Mouse (Mus musculus) layer of hippocampus, adult 2 months (tissue): ENCODE data around the gene Chn2. TPM values are rescaled to one million over a fixed set of nuclear protein-coding genes. Genes with fewer than 3 reads are reported as not detected.

ENCODE experiments used
- DNase-seq, 2 experiments: peaks; one replicate each; pipeline ENCODE4 v3.0.0; 2022; ENCODE audit warnings: low spot score in 2 of 2
- H3K27ac ChIP-seq: fragments of 200-600 bp; 2 replicates; pipeline ENCODE4 v1.8.1; 2022
- H3K4me3 ChIP-seq: fragments of 200-600 bp; 2 replicates; pipeline ENCODE4 v1.8.1; 2022; ENCODE audit warnings: mild to moderate bottlenecking
- CTCF ChIP-seq: fragments of 200-600 bp; conservative IDR thresholded peaks from 2 replicates; pipeline ENCODE4 v1.8.1; 2022; ENCODE audit warnings: antibody characterized with exemption, mild to moderate bottlenecking, moderate library complexity
- total RNA-seq, 2 experiments: library from RNA; stranded (reverse); gene quantifications; 2 replicates each; pipeline ENCODE4 v1.2.3; 2021

Chn2 gene
- total RNA-seq, 2 experiments from 2014 or later: 16.0 to 19.7 TPM

GRCm38 (mm10) chr6:54118897-54119296, 79.5 kb downstream of the Chn2 start:
- no peak overlapping the region for H3K27ac ChIP-seq
- no peak for DNase-seq
- H3K4me3 ChIP-seq: no peak overlapping the region
- no peak for TF ChIP-seq CTCF

- Histone ChIP-seq H3K27ac (no peak overlapping the region), H3K4me3 (no peak overlapping the region)
- TF ChIP-seq CTCF: no peak
- DNase-seq: no peak
Observed at GRCm38 (mm10) chr6:54119461-54119860, 80.1 kb downstream of the Chn2 start.

DNA sequence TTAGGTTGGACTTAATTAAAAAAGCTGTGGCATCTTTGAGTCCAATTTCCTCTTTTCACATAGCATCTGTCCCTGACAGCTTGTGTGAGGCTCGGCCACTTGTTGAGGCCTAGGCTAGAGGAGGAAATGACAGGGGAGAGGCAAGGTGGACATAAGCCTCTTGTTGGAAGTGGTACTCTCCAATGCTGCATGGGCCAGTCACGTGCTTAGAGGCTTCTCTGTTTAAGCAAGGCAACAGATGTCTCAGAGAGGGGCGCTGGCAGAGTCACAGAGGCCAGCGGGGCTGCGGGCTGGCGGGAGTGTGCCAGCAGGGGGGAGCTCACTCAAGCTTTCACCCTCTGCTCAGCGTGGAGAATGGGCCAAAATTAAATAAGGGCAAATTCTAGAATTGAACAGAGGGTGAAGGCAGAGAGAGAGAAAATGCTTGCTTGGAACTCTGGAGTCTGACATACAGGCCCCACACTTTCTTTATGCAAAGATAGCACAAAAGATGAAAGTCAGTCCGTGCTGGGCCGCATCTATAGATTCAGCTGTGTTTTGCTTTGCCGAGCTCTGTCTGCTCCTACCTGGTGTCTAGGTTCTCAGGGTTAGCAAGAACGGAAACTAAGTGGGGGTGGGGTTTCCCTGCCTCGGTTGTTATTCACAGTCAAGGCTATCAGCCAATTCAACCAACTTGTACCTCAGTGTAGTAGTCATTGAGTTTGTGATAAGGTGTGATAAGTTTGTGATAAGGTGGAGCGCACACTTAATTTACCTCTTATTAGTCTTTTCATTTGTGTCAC, 80.7 kb downstream of the Chn2 start:
- Histone ChIP-seq H3K4me3 (no peak overlapping the region), H3K27ac (peak overlapping the region; percentile 36; the same call in 1 of the 2 replicates)
- TF ChIP-seq CTCF: peak; percentile 18
- peak in 1 of 2 experiments; percentile 12 for DNase-seq

- TF ChIP-seq CTCF: no peak
- Histone ChIP-seq H3K4me3 (no peak overlapping the region), H3K27ac (no peak overlapping the region)
- no peak for DNase-seq
Observed at GRCm38 (mm10) chr6:54120889-54121288, 81.5 kb downstream of the Chn2 start.

- no peak for TF ChIP-seq CTCF
Observed at GRCm38 (mm10) chr6:54124519-54124918, 85.2 kb downstream of the Chn2 start.

DNA sequence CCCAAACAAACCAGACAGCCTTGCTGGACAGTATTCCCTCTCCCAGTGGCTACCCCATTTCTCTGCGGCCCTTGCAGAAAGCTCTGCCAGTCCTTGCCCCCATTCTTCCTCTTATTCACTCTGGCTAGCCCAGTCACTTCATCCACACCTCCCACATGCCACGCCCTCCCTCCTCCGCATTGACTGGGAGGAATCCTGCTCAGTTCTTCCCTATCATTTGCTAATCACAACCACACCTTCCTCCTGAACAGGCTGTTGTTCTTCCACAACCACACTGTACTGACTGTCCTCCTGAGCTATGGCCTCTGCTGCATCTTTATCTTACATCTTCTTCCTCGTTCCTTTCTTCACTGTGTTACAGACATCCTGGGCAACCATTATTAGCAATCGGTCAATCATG, 86.2 kb downstream of the Chn2 start:
- H3K4me3 ChIP-seq: no peak overlapping the region
- no peak for DNase-seq
- TF ChIP-seq CTCF: no peak
- H3K27ac ChIP-seq: no peak overlapping the region

More at GRCm38 (mm10) chr6:54124519-54124918, 85.2 kb downstream of the Chn2 start:
- DNase-seq: no peak
- Histone ChIP-seq H3K27ac (no peak overlapping the region), H3K4me3 (no peak overlapping the region)

DNA sequence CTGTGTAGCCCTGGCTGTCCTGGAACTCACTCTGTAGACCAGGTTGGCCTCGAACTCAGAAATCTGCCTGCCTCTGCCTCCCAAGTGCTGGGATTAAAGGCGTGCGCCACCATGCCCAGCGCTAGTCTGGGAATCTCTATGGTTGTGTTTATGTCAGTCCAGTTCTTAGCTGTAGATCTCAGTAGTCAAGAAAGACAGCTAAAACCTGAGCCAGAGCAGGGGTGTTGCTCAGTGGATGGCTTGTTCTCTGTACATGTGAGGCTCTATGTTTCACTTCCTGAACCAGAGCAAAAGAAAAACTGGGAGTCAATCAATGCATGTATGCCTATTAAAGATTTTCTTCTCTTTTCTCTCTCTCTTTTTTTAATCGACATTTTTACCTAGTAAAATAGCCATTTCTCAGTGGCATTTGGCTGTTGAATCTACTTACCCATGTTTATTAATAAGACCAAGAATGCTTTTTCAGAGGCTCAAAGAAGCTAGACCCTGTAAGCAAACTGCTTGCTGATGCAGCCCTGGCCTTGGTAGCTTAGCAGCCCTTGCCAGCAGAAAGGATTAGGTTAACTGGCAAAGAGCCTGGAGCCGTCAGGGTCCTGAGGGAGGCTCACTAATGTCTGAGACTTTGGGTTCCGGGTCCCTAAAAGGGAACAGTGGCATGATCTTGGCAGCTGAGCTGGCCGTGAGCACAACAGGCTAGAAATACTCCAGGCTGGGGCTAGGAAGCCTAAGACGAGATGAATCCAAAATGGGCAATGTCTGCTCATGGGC, 87.1 kb downstream of the Chn2 start:
- DNase-seq: peak; percentile 35 to 41
- Histone ChIP-seq H3K27ac (peak overlapping the region; percentile 32; the same call in 1 of the 2 replicates), H3K4me3 (no peak overlapping the region)
- TF ChIP-seq CTCF: no peak

DNA sequence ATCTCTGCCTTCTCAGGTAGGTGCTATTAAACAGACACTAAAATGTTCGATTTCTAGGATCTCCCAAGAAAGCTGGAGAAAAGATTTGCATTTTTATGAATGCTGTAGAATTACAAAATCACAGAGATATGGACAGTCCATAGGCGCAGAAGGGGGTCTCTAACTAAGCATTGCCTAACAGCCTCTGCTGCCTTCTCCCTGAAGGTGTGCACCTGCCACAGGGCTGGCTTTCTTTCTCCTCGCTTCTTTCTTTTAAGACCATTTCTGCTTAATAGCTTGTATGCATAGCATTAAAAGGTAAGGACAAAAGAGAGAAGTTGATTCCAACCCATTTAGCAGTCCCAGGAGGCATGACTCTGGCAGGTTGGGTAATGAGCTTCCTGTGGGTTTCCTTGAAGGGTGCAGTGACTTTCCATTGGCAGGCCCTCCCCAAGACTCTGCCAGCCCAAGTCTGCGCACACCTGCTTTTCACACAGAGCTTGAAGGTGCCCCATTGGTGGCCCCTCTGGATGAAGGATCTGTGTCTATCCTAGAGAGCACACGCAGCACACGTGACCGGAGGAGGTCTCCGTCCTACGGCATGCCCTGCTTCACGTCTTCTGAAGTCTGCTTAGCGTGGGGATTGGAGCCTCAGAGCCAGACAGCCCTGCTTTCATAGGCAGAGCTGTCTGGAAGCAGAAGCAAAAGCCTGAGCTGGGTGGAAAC, 87.8 kb downstream of the Chn2 start:
- DNase-seq: no peak
- Histone ChIP-seq H3K4me3 (no peak overlapping the region), H3K27ac (peak overlapping the region; percentile 28; the same call in 1 of the 2 replicates)
- TF ChIP-seq CTCF: no peak

- no peak for TF ChIP-seq CTCF
- Histone ChIP-seq H3K4me3 (no peak overlapping the region), H3K27ac (no peak overlapping the region)
- no peak for DNase-seq
Observed at GRCm38 (mm10) chr6:54128702-54129101, 89.3 kb downstream of the Chn2 start.

GRCm38 (mm10) chr6:54129570-54129969, 90.2 kb downstream of the Chn2 start:
- no peak overlapping the region for H3K27ac ChIP-seq
- TF ChIP-seq CTCF: no peak
- peak in 1 of 2 experiments; percentile 13 for DNase-seq
- no peak overlapping the region for H3K4me3 ChIP-seq

DNA sequence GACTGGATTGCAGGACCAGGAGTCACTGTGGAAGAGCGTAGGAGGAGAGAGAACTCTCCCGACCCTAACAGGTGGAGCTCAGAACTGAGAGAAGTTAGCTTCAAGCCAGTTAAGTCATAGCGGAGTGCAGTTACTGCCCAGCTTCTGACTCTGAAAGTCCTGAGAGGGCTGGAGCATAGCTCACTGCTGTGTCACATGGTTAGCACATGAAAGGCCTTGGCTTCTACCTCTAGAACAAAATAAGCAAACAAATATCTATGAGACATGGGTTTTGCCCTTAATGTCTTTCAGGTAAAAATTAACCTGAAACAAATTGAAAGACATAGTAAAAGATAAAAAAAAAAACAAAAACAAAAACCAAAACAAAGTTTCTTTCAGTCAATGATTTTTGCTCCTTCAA, 91.5 kb downstream of the Chn2 start:
- no peak for DNase-seq
- no peak for TF ChIP-seq CTCF
- Histone ChIP-seq H3K4me3 (no peak overlapping the region), H3K27ac (no peak overlapping the region)

GRCm38 (mm10) chr6:54132576-54132975, 93.2 kb downstream of the Chn2 start:
- no peak for DNase-seq
- no peak overlapping the region for H3K27ac ChIP-seq
- TF ChIP-seq CTCF: no peak

DNA sequence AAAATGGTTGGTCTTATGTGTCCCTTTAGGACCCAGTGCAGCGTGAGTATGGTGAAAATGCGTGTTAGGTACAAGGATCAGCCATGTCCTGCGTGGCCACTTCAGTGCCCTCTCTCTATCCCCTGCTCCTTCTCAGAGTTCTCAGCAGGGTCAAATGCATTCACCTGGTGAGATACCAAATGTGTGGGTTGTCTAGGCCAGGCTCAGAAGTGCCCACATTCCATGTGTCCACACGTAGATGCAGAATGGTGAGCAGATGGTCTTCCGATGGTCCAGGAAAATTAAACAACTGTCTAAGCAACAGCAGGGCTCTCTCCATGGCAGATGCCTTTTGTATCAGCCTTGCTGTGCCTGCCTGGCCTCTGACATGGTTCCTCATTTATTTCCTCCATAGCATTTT, 93.9 kb downstream of the Chn2 start:
- no peak for TF ChIP-seq CTCF

More at GRCm38 (mm10) chr6:54132576-54132975, 93.2 kb downstream of the Chn2 start:
- no peak overlapping the region for H3K4me3 ChIP-seq

More for the DNA sequence above, 93.9 kb downstream of the Chn2 start:
- H3K4me3 ChIP-seq: no peak overlapping the region
- no peak overlapping the region for H3K27ac ChIP-seq
- DNase-seq: no peak
